8 mouse cellular contexts compared by ENCODE assay signal in genomic region chr3:88148354-88148753, GRCm38 (mm10). TPM values are rescaled to one million over a fixed set of nuclear protein-coding genes. Genes with fewer than 3 reads are reported as not detected.
A peak's percentile ranks its signal among the peaks of the same experiment; 100 is the strongest.
DNase-seq lines count a peak whose midpoint lies in the region; ATAC-seq and TF ChIP-seq lines count a peak whose summit lies in the region.

No protein-coding gene starts in this region.

- H3K27ac ChIP-seq in cerebellum, adult 2 months (ENCODE audit: insufficient read depth, low read length) = peak overlapping the region; percentile 93; the same call in 1 of the 2 replicates
- peak overlapping the region; percentile 93 for H3K27ac ChIP-seq in left cerebral cortex, adult 2 months
- peak overlapping the region; percentile 75 for H3K27ac ChIP-seq in limb, embryonic 15.5 days

- no peak for TF ChIP-seq CTCF in cerebellum, adult 2 months (IDR thresholded peaks at IDR 0.05; ENCODE audit: borderline replicate concordance, insufficient read depth, low read depth, low read length)
- no peak for TF ChIP-seq CTCF in left cerebral cortex, adult 2 months (IDR thresholded peaks at IDR 0.05)

- ATAC-seq in cerebellum, adult (ENCODE audit: insufficient number of reproducible peaks, low FRiP score, low TSS enrichment) = no peak
- ATAC-seq in limb, embryonic 15.5 days (ENCODE audit: insufficient number of reproducible peaks, low FRiP score, low TSS enrichment, low read depth) = no peak

- TF ChIP-seq POLR2A in cerebellum, adult 2 months (IDR thresholded peaks at IDR 0.05; ENCODE audit: borderline replicate concordance, insufficient read depth, low read length) = no peak

- no peak overlapping the region for H3K4me3 ChIP-seq in cerebellum, adult 2 months (replicated peaks; ENCODE audit: insufficient read depth, low read depth, low read length)
- H3K4me3 ChIP-seq in left cerebral cortex, adult 2 months = no peak overlapping the region
- no peak overlapping the region for H3K4me3 ChIP-seq in limb, embryonic 15.5 days

- peaks cover 71% of the 10 kb centered on the region for H3K4me1 ChIP-seq in cerebellum, adult 2 months (ENCODE audit: control insufficient read depth, insufficient read depth, low read length)
- peaks cover 80% of the 10 kb centered on the region for H3K4me1 ChIP-seq in limb, embryonic 15.5 days

- H3K27me3 ChIP-seq in cerebellum, adult 2 months (ENCODE audit: control insufficient read depth, insufficient read depth, low read length) = no peaks in the 10 kb centered on the region
- H3K27me3 ChIP-seq in limb, embryonic 15.5 days = no peaks in the 10 kb centered on the region

- WGBS in cerebellum, adult 2 months = 59% methylated on average over 5 of the region's 5 CpGs
- 89% methylated on average over 5 of the region's 5 CpGs for WGBS in limb, embryonic 15.5 days

- no peak overlapping the region for H3K9ac ChIP-seq in limb, embryonic 15.5 days

- no peaks in the 10 kb centered on the region for H3K9me3 ChIP-seq in limb, embryonic 15.5 days

- no peak overlapping the region for H3K4me2 ChIP-seq in limb, embryonic 15.5 days

- intact Hi-C loops in left cerebral cortex, adult 2 months (cut with DNase I) = no loop called here
- intact Hi-C loops in left cerebral cortex, postnatal 14 days (cut with DNase I) = no loop called here

- DNase-seq in cerebellum, adult 2 months = no peak
- DNase-seq in left cerebral cortex, adult 2 months (ENCODE audit: extremely low spot score in 1 of 2, low spot score in 2 of 2) = no peak
- DNase-seq in left cerebral cortex, postnatal 14 days (ENCODE audit: low spot score in 2 of 2) = no peak
- DNase-seq in spleen, postnatal 36 days (ENCODE audit: low spot score in 2 of 2) = peak; percentile 88 to 89
- no peak for DNase-seq in right cerebral cortex, postnatal 25 days
- no peak for DNase-seq in kidney, postnatal 14 days

- 0 out of 2 replicates have a peak, but pooled peaks cover 3% of the 10 kb centered on the region for H3K36me3 ChIP-seq in limb, embryonic 15.5 days

RNA-seq across cellular contexts. Expression of gene Mef2d, which starts 6.2 kb away (rescaled TPM):
- 102 and 116 TPM in 2 replicates for polyA plus RNA-seq in cerebellum, adult 2 months (2012; rRNA removed)
- total RNA-seq in left cerebral cortex, adult 2 months (2021) = 100 to 1,000 TPM; 223 to 225 TPM
- total RNA-seq in left cerebral cortex, postnatal 14 days (2021) = 100 to 1,000 TPM; 196 to 201 TPM
- 23.3 and 29.8 TPM in 2 replicates for polyA plus RNA-seq in limb, embryonic 15.5 days (2015; fragmentation: Nextera tagmentation; extraction: Ambion mirVana)

Comparison
In these comparisons a context has a peak if more than half of its experiments do, and no peak if none do; other contexts are left out.
1. DNase-seq: peak in spleen, postnatal 36 days (2 of 2); none in cerebellum, adult 2 months (0 of 2), left cerebral cortex, adult 2 months (0 of 2), left cerebral cortex, postnatal 14 days (0 of 2), right cerebral cortex, postnatal 25 days (single experiment) and kidney, postnatal 14 days (single experiment).
2. Peak in every context shown above with its lines, with median percentiles within 50 percentile points of each other: H3K27ac ChIP-seq.